Mouse (Mus musculus) heart, embryonic 15.5 days (tissue): ENCODE results near the gene Clybl. TPM values are rescaled to one million over a fixed set of nuclear protein-coding genes. Genes with fewer than 3 reads are reported as not detected.

Source experiments
- ATAC-seq: fragments of 200-750 bp; cut with Nextera tagmentation; replicated peaks from 2 replicates; pipeline ENCODE4 v1.8.0; 2017; ENCODE audit warnings: low read depth, moderate TSS enrichment; ENCODE audit not compliant: insufficient number of reproducible peaks, insufficient read depth, low FRiP score
- H3K27ac ChIP-seq: fragments of 300-500 bp; sonication (generic); 2 replicates; pipeline ENCODE4 v1.5.1; 2015; ENCODE audit warnings: mild to moderate bottlenecking, inconsistent platforms
- H3K27me3 ChIP-seq: fragments of 300-500 bp; sonication (generic); 2 replicates; pipeline ENCODE4 v1.6.1; 2015; ENCODE audit warnings: inconsistent platforms
- H3K36me3 ChIP-seq: fragments of 300-500 bp; sonication (generic); 2 replicates; pipeline ENCODE4 v1.6.1; 2015; ENCODE audit warnings: mild to moderate bottlenecking, inconsistent platforms
- H3K4me1 ChIP-seq: fragments of 300-500 bp; sonication (generic); replicated peaks from 2 replicates; pipeline ENCODE4 v1.6.1; 2015; ENCODE audit warnings: inconsistent platforms
- H3K4me2 ChIP-seq: fragments of 300-500 bp; sonication (generic); 2 replicates; pipeline ENCODE4 v1.6.1; 2015; ENCODE audit warnings: inconsistent platforms, mild to moderate bottlenecking, moderate library complexity
- H3K4me3 ChIP-seq: fragments of 300-500 bp; sonication (generic); 2 replicates; pipeline ENCODE4 v1.5.1; 2015; ENCODE audit warnings: mild to moderate bottlenecking, inconsistent platforms
- H3K9ac ChIP-seq: fragments of 300-500 bp; sonication (generic); 2 replicates; pipeline ENCODE4 v1.6.1; 2015; ENCODE audit warnings: mild to moderate bottlenecking, inconsistent platforms
- H3K9me3 ChIP-seq: fragments of 300-500 bp; sonication (generic); replicated peaks from 2 replicates; pipeline ENCODE4 v1.6.1; 2016; ENCODE audit warnings: inconsistent platforms
- WGBS: fragments of 180-500 bp; shearing (Covaris S2); methylation state at CpG from one replicate; pipeline ENCODE4 v1.1.7; 2015; ENCODE audit warnings: mixed read lengths; 5-methylcytosine and 5-hydroxymethylcytosine counted together
- polyA plus RNA-seq: library from polyadenylated mRNA; unstranded; fragments of >200 nt; fragmentation: Nextera tagmentation; extraction: Ambion mirVana; gene quantifications from 2 replicates; pipeline ENCODE4 v1.2.1, GENCODE M21; 2015

Clybl gene
- polyA plus RNA-seq, 1 experiment from 2014 or later, result 87.2 TPM

- 79% methylated on average over 18 of the region's 18 CpGs for WGBS
- Histone ChIP-seq H3K27ac (no peak overlapping the region), H3K36me3 (no peaks in the 10 kb centered on the region), H3K4me3 (no peak overlapping the region), H3K4me2 (no peak overlapping the region), H3K9ac (no peak overlapping the region), H3K27me3 (no peaks in the 10 kb centered on the region), H3K9me3 (no peaks in the 10 kb centered on the region), H3K4me1 (no peaks in the 10 kb centered on the region)
- no peak for ATAC-seq
Measured at GRCm38 (mm10) chr14:122344272-122345224, 163.0 kb downstream of the Clybl start.

- WGBS, result 86% methylated on average over 7 of the region's 7 CpGs
- no peaks in the 10 kb centered on the region for H3K4me1 ChIP-seq
- H3K27me3 ChIP-seq, result no peaks in the 10 kb centered on the region
- ATAC-seq, result no peak
- H3K4me2 ChIP-seq, result no peak overlapping the region
- H3K27ac ChIP-seq, result no peak overlapping the region
- H3K36me3 ChIP-seq, result no peaks in the 10 kb centered on the region
- H3K4me3 ChIP-seq, result no peak overlapping the region
- H3K9me3 ChIP-seq, result no peaks in the 10 kb centered on the region
- H3K9ac ChIP-seq, result no peak overlapping the region
Measured at GRCm38 (mm10) chr14:122348069-122348468, 166.6 kb downstream of the Clybl start.

GRCm38 (mm10) chr14:122349326-122349725, 167.8 kb downstream of the Clybl start:
- H3K27ac ChIP-seq, result no peak overlapping the region
- no peak overlapping the region for H3K4me3 ChIP-seq
- WGBS, result 81% methylated on average over 5 of the region's 5 CpGs
- no peaks in the 10 kb centered on the region for H3K4me1 ChIP-seq
- H3K9ac ChIP-seq, result no peak overlapping the region
- H3K36me3 ChIP-seq, result no peaks in the 10 kb centered on the region
- no peak for ATAC-seq
- H3K9me3 ChIP-seq, result no peaks in the 10 kb centered on the region
- no peak overlapping the region for H3K4me2 ChIP-seq
- H3K27me3 ChIP-seq, result no peaks in the 10 kb centered on the region

- H3K9ac ChIP-seq, result no peak overlapping the region
- 90% methylated on average over 4 of the region's 4 CpGs for WGBS
- no peak overlapping the region for H3K4me3 ChIP-seq
- no peak overlapping the region for H3K4me2 ChIP-seq
- no peaks in the 10 kb centered on the region for H3K9me3 ChIP-seq
- no peaks in the 10 kb centered on the region for H3K36me3 ChIP-seq
- H3K27me3 ChIP-seq, result no peaks in the 10 kb centered on the region
- no peaks in the 10 kb centered on the region for H3K4me1 ChIP-seq
- H3K27ac ChIP-seq, result no peak overlapping the region
- no peak for ATAC-seq
Measured at GRCm38 (mm10) chr14:122349761-122350160, 168.3 kb downstream of the Clybl start.

- ATAC-seq, result no peak
- Histone ChIP-seq H3K27ac (no peak overlapping the region), H3K27me3 (no peaks in the 10 kb centered on the region), H3K4me3 (no peak overlapping the region), H3K4me1 (no peaks in the 10 kb centered on the region), H3K4me2 (no peak overlapping the region), H3K9ac (no peak overlapping the region), H3K9me3 (no peaks in the 10 kb centered on the region), H3K36me3 (no peaks in the 10 kb centered on the region)
- WGBS, result 66% methylated on average over 8 of the region's 8 CpGs
Measured at GRCm38 (mm10) chr14:122350766-122351165, 169.3 kb downstream of the Clybl start.

GRCm38 (mm10) chr14:122357316-122357715, 175.8 kb downstream of the Clybl start:
- WGBS, result 82% methylated on average over 4 of the region's 4 CpGs
- Histone ChIP-seq H3K36me3 (no peaks in the 10 kb centered on the region), H3K4me1 (no peaks in the 10 kb centered on the region), H3K4me2 (no peak overlapping the region), H3K9me3 (no peaks in the 10 kb centered on the region), H3K27ac (no peak overlapping the region), H3K4me3 (no peak overlapping the region), H3K27me3 (no peaks in the 10 kb centered on the region), H3K9ac (no peak overlapping the region)
- ATAC-seq, result no peak

- no peak overlapping the region for H3K4me3 ChIP-seq
- H3K36me3 ChIP-seq, result no peaks in the 10 kb centered on the region
Measured at GRCm38 (mm10) chr14:122358592-122358991, 177.1 kb downstream of the Clybl start.

GRCm38 (mm10) chr14:122359136-122359905, 177.8 kb downstream of the Clybl start:
- Histone ChIP-seq H3K9ac (no peak overlapping the region), H3K4me1 (no peaks in the 10 kb centered on the region), H3K4me2 (no peak overlapping the region), H3K4me3 (no peak overlapping the region), H3K27ac (no peak overlapping the region), H3K36me3 (no peaks in the 10 kb centered on the region), H3K9me3 (no peaks in the 10 kb centered on the region), H3K27me3 (no peaks in the 10 kb centered on the region)
- no peak for ATAC-seq
- WGBS, result 83% methylated on average over 23 of the region's 23 CpGs

More at GRCm38 (mm10) chr14:122358592-122358991, 177.1 kb downstream of the Clybl start:
- no peaks in the 10 kb centered on the region for H3K27me3 ChIP-seq
- no peak overlapping the region for H3K9ac ChIP-seq
- H3K4me2 ChIP-seq, result no peak overlapping the region
- ATAC-seq, result no peak
- H3K4me1 ChIP-seq, result no peaks in the 10 kb centered on the region
- no peaks in the 10 kb centered on the region for H3K9me3 ChIP-seq
- 77% methylated on average over 3 of the region's 3 CpGs for WGBS
- H3K27ac ChIP-seq, result no peak overlapping the region

GRCm38 (mm10) chr14:122361807-122362206, 180.3 kb downstream of the Clybl start:
- 81% methylated on average over 9 of the region's 9 CpGs for WGBS
- H3K27me3 ChIP-seq, result no peaks in the 10 kb centered on the region
- no peaks in the 10 kb centered on the region for H3K4me1 ChIP-seq
- no peak overlapping the region for H3K27ac ChIP-seq
- no peak overlapping the region for H3K4me3 ChIP-seq
- no peak for ATAC-seq
- no peak overlapping the region for H3K9ac ChIP-seq
- H3K4me2 ChIP-seq, result no peak overlapping the region
- H3K9me3 ChIP-seq, result no peaks in the 10 kb centered on the region
- H3K36me3 ChIP-seq, result no peaks in the 10 kb centered on the region

- H3K4me3 ChIP-seq, result no peak overlapping the region
- no peak for ATAC-seq
- no peaks in the 10 kb centered on the region for H3K9me3 ChIP-seq
- no peak overlapping the region for H3K4me2 ChIP-seq
- no peak overlapping the region for H3K27ac ChIP-seq
- no peaks in the 10 kb centered on the region for H3K4me1 ChIP-seq
- H3K27me3 ChIP-seq, result no peaks in the 10 kb centered on the region
- H3K9ac ChIP-seq, result no peak overlapping the region
- H3K36me3 ChIP-seq, result no peaks in the 10 kb centered on the region
- 35% methylated on average over 6 of the region's 6 CpGs for WGBS
Measured at GRCm38 (mm10) chr14:122363156-122363555, 181.7 kb downstream of the Clybl start.

- H3K36me3 ChIP-seq, result no peaks in the 10 kb centered on the region
- ATAC-seq, result no peak
- no peaks in the 10 kb centered on the region for H3K27me3 ChIP-seq
- WGBS, result 88% methylated on average over 3 of the region's 3 CpGs
- no peak overlapping the region for H3K27ac ChIP-seq
- no peaks in the 10 kb centered on the region for H3K9me3 ChIP-seq
- no peaks in the 10 kb centered on the region for H3K4me1 ChIP-seq
- H3K4me3 ChIP-seq, result no peak overlapping the region
- H3K4me2 ChIP-seq, result no peak overlapping the region
- H3K9ac ChIP-seq, result no peak overlapping the region
Measured at GRCm38 (mm10) chr14:122364026-122364425, 182.5 kb downstream of the Clybl start.
